Mouse (Mus musculus) liver, adult 2 months (tissue): ENCODE results near the gene Krtap4-6. TPM values are rescaled to one million over a fixed set of nuclear protein-coding genes. Genes with fewer than 3 reads are reported as not detected.
"Not testable (repeated sequence)": the region's sequence is repeated elsewhere in the genome, so short reads cannot be mapped to it uniquely, and the experiment has no call there.

Experiments used
- DNase-seq: peaks from one replicate; pipeline ENCODE4 v3.0.0-alpha.2; 2011; ENCODE audit warnings: low read depth, low spot score; ENCODE audit errors: extremely low read depth
- H3K27ac ChIP-seq: fragments of 200-500 bp; replicated peaks from 2 replicates; pipeline ENCODE4 v1.5.1; 2012; ENCODE audit warnings: low read depth, mild to moderate bottlenecking, control low read depth, inconsistent platforms, low read length; ENCODE audit not compliant: insufficient read depth
- H3K27me3 ChIP-seq: fragments of 200-500 bp; 2 replicates; pipeline ENCODE4 v1.6.1; 2012; ENCODE audit warnings: mild to moderate bottlenecking, moderate library complexity, low read length, inconsistent platforms; ENCODE audit not compliant: control insufficient read depth, insufficient read depth
- H3K36me3 ChIP-seq: fragments of 200-500 bp; 2 replicates; pipeline ENCODE4 v1.6.1; 2012; ENCODE audit warnings: low read length, inconsistent platforms; ENCODE audit not compliant: control insufficient read depth, insufficient read depth
- H3K4me1 ChIP-seq: fragments of 200-500 bp; 2 replicates; pipeline ENCODE4 v1.6.1; 2011; ENCODE audit warnings: low read length; ENCODE audit not compliant: control insufficient read depth, insufficient read depth
- H3K4me3 ChIP-seq: fragments of 200-500 bp; 2 replicates; pipeline ENCODE4 v1.5.1; 2011; ENCODE audit warnings: low read depth, mild to moderate bottlenecking, control low read depth, low read length, moderate library complexity; ENCODE audit not compliant: insufficient read depth
- H3K79me2 ChIP-seq: fragments of 200-500 bp; 2 replicates; pipeline ENCODE4 v1.6.1; 2012; ENCODE audit warnings: inconsistent platforms, mild to moderate bottlenecking, low read length, moderate library complexity; ENCODE audit not compliant: control insufficient read depth, insufficient read depth
- H3K9ac ChIP-seq: fragments of 200-500 bp; 2 replicates; pipeline ENCODE4 v1.6.1; 2012; ENCODE audit warnings: low read depth, mild to moderate bottlenecking, control low read depth, inconsistent platforms, low read length
- CTCF ChIP-seq: fragments of 200-500 bp; IDR thresholded peaks from 2 replicates; pipeline ENCODE4 v1.5.1; 2011; ENCODE audit warnings: low read depth, low read length, control low read depth
- POLR2A ChIP-seq: fragments of 200-500 bp; IDR thresholded peaks from 2 replicates; pipeline ENCODE4 v1.6.1; 2011; ENCODE audit warnings: low read length, control low read depth; ENCODE audit not compliant: insufficient read depth; ENCODE audit errors: extremely low read depth
- WGBS: fragments of 180-500 bp; shearing (Covaris S2); methylation state at CpG from one replicate; pipeline ENCODE4 v1.1.7; 2018; 5-methylcytosine and 5-hydroxymethylcytosine counted together
- polyA plus RNA-seq: library from polyadenylated mRNA; depleted of rRNA; stranded (reverse); fragments of >200 nt; gene quantifications from 2 replicates; pipeline ENCODE4 v1.2.3, GENCODE M21; 2012; rRNA removed
- total RNA-seq: library from RNA; depleted of rRNA; stranded (reverse); fragments of >200 nt; gene quantifications from 2 replicates; pipeline ENCODE4 v1.2.3, GENCODE M21; 2014; rRNA removed

Krtap4-6 gene
- total RNA-seq, result not detected in 2 replicates
- polyA plus RNA-seq, result not detected in 2 replicates

GRCm38 (mm10) chr11:99665860-99666259 is at the start of gene Krtap4-6:
TSS of gene Krtap4-6 (minus strand) at chr11:99665960.
- H3K27me3 ChIP-seq, result no peaks in the 10 kb centered on the region
- H3K4me3 ChIP-seq, result no peak within 1 kb of the TSS
- H3K36me3 ChIP-seq, result no peaks in the 10 kb centered on the region
- no peak for DNase-seq
- H3K79me2 ChIP-seq, result no peaks in the 10 kb centered on the region
- no peak within 1 kb of the TSS for H3K9ac ChIP-seq
- no peaks in the 10 kb centered on the region for H3K4me1 ChIP-seq
- TF ChIP-seq CTCF, result no peak
- no peak for TF ChIP-seq POLR2A
- no peak within 1 kb of the TSS for H3K27ac ChIP-seq

DNA sequence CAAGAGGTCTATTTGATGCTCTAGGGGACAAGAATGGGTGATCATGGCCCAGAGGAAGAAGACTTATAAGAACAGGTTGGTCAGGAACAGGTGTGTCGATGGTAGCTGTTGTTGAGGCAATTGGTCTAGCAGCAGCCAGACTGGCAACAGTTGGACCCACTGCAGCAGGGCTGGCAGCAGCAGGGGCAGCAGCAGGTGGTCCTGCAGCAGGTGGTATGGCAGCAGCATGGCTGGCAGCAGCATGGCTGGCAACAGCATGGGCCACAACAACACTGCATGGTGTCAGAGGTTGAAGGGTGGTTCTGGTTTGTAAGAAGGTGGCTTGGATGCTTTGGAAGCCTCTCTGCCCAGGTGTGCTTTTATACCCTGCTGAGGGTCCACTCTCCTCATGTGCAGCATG is 24.7 kb upstream of the Krtap4-6 start, which contains the start of gene Gm14190:
Gm14190 (minus strand) TSS at position 278 of the 400 bp plus-strand sequence.
- no peak within 1 kb of the TSS for H3K9ac ChIP-seq
- H3K36me3 ChIP-seq, result no peaks in the 10 kb centered on the region
- H3K27ac ChIP-seq, result no peak within 1 kb of the TSS
- 89% methylated on average over 1 of the region's 1 CpGs for WGBS
- H3K4me1 ChIP-seq, result no peaks in the 10 kb centered on the region
- DNase-seq, result no peak
- H3K79me2 ChIP-seq, result no peaks in the 10 kb centered on the region
- H3K4me3 ChIP-seq, result no peak within 1 kb of the TSS
- no peaks in the 10 kb centered on the region for H3K27me3 ChIP-seq
- TF ChIP-seq POLR2A, result no peak

DNA sequence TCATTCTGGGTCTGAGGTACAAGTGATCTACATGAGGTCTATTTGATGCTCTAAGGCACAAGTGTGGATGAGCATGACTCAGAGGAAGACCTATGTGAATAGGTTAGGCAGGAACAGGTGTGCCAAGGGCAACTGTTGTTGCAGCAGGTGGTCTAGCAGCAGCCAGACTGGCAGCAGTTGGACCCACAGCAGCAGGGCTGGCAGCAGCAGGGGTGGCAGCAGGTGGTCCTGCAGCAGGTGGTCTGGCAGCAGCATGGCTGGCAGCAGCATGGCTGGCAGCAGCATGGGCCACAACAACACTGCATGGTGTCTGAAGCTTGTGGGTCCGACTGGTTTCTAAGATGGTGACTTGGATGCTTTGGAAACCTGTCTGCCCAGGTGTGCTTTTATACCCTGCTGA is 19.5 kb upstream of the Krtap4-6 start:
- WGBS, result 77% methylated on average over 1 of the region's 1 CpGs
- not testable (repeated sequence) for H3K9ac ChIP-seq, H3K36me3 ChIP-seq, DNase-seq, H3K79me2 ChIP-seq, H3K27ac ChIP-seq, H3K4me3 ChIP-seq, H3K27me3 ChIP-seq, H3K4me1 ChIP-seq

- no peak for DNase-seq
- no peaks in the 10 kb centered on the region for H3K4me1 ChIP-seq
- no peaks in the 10 kb centered on the region for H3K36me3 ChIP-seq
- no peaks in the 10 kb centered on the region for H3K79me2 ChIP-seq
- H3K4me3 ChIP-seq, result no peak overlapping the region
- 83% methylated on average over 2 of the region's 2 CpGs for WGBS
- TF ChIP-seq CTCF, result no peak
- TF ChIP-seq POLR2A, result no peak
- no peaks in the 10 kb centered on the region for H3K27me3 ChIP-seq
- H3K27ac ChIP-seq, result no peak overlapping the region
- H3K9ac ChIP-seq, result no peak overlapping the region
Observed at GRCm38 (mm10) chr11:99683481-99683880, 17.7 kb upstream of the Krtap4-6 start.

- WGBS, result 88% methylated on average over 10 of the region's 10 CpGs
- no peak for DNase-seq
- Histone ChIP-seq H3K27me3 (peaks cover 3% of the 10 kb centered on the region; the same call in 1 of the 2 replicates), H3K4me3 (no peak overlapping the region), H3K79me2 (no peaks in the 10 kb centered on the region), H3K9ac (no peak overlapping the region), H3K27ac (no peak overlapping the region), H3K4me1 (no peaks in the 10 kb centered on the region), H3K36me3 (no peaks in the 10 kb centered on the region)
- TF ChIP-seq POLR2A, result no peak
Observed at GRCm38 (mm10) chr11:99662802-99663201, 3.0 kb downstream of the Krtap4-6 start.

GRCm38 (mm10) chr11:99659256-99659655 is 6.5 kb downstream of the Krtap4-6 start:
- WGBS, result 89% methylated on average over 4 of the region's 4 CpGs
- no peak for DNase-seq
- no peaks in the 10 kb centered on the region for H3K36me3 ChIP-seq
- H3K27me3 ChIP-seq, result peaks cover 3% of the 10 kb centered on the region; the same call in 1 of the 2 replicates
- TF ChIP-seq CTCF, result no peak
- TF ChIP-seq POLR2A, result no peak
- no peak overlapping the region for H3K27ac ChIP-seq
- no peaks in the 10 kb centered on the region for H3K79me2 ChIP-seq
- no peak overlapping the region for H3K9ac ChIP-seq
- H3K4me3 ChIP-seq, result no peak overlapping the region
- no peaks in the 10 kb centered on the region for H3K4me1 ChIP-seq

DNA sequence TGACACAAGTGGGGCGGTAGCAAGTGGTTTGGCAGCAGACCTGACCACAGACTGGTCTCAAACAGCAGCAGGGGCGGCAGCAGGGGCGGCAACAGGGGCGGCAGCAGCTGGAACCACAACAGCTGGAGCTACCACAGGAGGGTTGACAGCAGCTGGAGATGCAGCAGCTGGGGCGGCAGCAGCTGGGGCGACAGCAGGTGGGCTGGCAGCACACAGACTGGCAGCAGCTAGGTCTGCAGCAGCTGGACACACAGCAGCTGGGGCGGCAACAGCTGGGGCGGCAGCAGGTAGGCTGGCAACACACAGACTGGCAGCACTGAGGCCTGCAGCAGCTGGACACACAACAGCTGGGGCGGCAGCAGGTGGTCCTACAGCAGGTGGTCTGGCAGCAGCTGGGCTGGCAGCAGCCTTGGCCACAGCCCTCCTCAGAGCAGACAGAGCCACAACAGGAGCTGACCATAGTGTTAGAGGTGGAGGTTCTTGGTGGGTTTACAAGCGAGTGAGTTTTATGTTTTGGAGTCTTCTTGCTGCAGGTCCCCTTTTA is 7.2 kb downstream of the Krtap4-6 start, which contains the start of gene Gm11563:
Gm11563 (minus strand) TSS at position 494 of the 544 bp plus-strand sequence.
- not testable (repeated sequence) for H3K4me3 ChIP-seq, H3K36me3 ChIP-seq, H3K27me3 ChIP-seq, H3K79me2 ChIP-seq, H3K4me1 ChIP-seq, H3K9ac ChIP-seq, DNase-seq, H3K27ac ChIP-seq
- WGBS, result 77% methylated on average over 10 of the region's 10 CpGs
